Mouse (Mus musculus) CH12.LX (cell line): ENCODE measurements at regions not wholly inside any gene's neighbourhood (a gene's known extent, or its start where the extent isn't known, plus 50 kb on each side); places are given as distances from the start of the nearest gene placed in this dataset.

ENCODE experiments used
- CTCF ChIP-seq, 2 experiments: IDR thresholded peaks in 1 of 2; conservative IDR thresholded peaks in 1 of 2; 2 replicates each; pipeline ENCODE4 v1.5.1; 2011 to 2012; ENCODE audit warnings: low read depth in 2 of 2, low read length in 2 of 2, improper control_type of control experiment in 1 of 2, inconsistent platforms in 1 of 2, mild to moderate bottlenecking in 1 of 2, moderate library complexity in 1 of 2
- ELF1 ChIP-seq: IDR thresholded peaks from 2 replicates; pipeline ENCODE4 v1.6.1; 2014; ENCODE audit warnings: low read depth, mild to moderate bottlenecking, inconsistent platforms, low read length, improper control_type of control experiment
- MXI1 ChIP-seq: IDR thresholded peaks from 2 replicates; pipeline ENCODE4 v1.6.1; 2011; ENCODE audit warnings: mild to moderate bottlenecking, low read depth, low read length, improper control_type of control experiment
- POLR2A ChIP-seq: IDR thresholded peaks from 2 replicates; pipeline ENCODE4 v1.6.1; 2011; ENCODE audit warnings: low read depth, mild to moderate bottlenecking, improper control_type of control experiment, low read length
- RCOR1 ChIP-seq: conservative IDR thresholded peaks from 2 replicates; pipeline ENCODE4 v1.6.1; 2012; ENCODE audit warnings: low read depth, mild to moderate bottlenecking, inconsistent platforms, low read length, improper control_type of control experiment
- UBTF ChIP-seq: IDR thresholded peaks from 2 replicates; pipeline ENCODE4 v1.6.1; 2012; ENCODE audit warnings: low read depth, mild to moderate bottlenecking, inconsistent platforms, low read length, improper control_type of control experiment, moderate library complexity
- USF1 ChIP-seq: IDR thresholded peaks from 2 replicates; pipeline ENCODE4 v1.6.1; 2014; ENCODE audit warnings: low read depth, mild to moderate bottlenecking, inconsistent platforms, low read length, improper control_type of control experiment
- USF2 ChIP-seq: conservative IDR thresholded peaks from 2 replicates; pipeline ENCODE4 v1.6.1; 2011; ENCODE audit warnings: low read depth, low read length, improper control_type of control experiment
- ZMIZ1 ChIP-seq: IDR thresholded peaks from 2 replicates; pipeline ENCODE4 v1.6.1; 2012; ENCODE audit warnings: low read depth, mild to moderate bottlenecking, inconsistent platforms, low read length, improper control_type of control experiment
- ZNF384 ChIP-seq: IDR thresholded peaks from 2 replicates; pipeline ENCODE4 v1.6.1; 2012; ENCODE audit warnings: low read depth, low read length, improper control_type of control experiment, inconsistent platforms

GRCm38 (mm10) chr10:99390609-99391183 is 127.7 kb downstream of the Dusp6 start:
- TF ChIP-seq USF1 (no peak), ELF1 (no peak), ZNF384 (no peak), ZMIZ1 (no peak), MXI1 (no peak), CTCF (conservative IDR thresholded peaks at IDR 0.05 in 1 of 2, IDR thresholded peaks at IDR 0.05 in 1 of 2; ENCODE audit: low read depth in 2 of 2, low read length in 2 of 2) (no peak), RCOR1 (no peak), POLR2A (no peak), UBTF (no peak), USF2 (no peak)
